Mouse (Mus musculus) liver, embryonic 14.5 days (tissue): ENCODE data around the gene Prkd1. TPM values are rescaled to one million over a fixed set of nuclear protein-coding genes. Genes with fewer than 3 reads are reported as not detected.
A peak's percentile ranks its signal among the peaks of the same experiment; 100 is the strongest.

ENCODE experiments used
- ATAC-seq: fragments of 200-750 bp; cut with Nextera tagmentation; 2 replicates; pipeline ENCODE4 v1.8.0; 2017; ENCODE audit warnings: moderate number of reproducible peaks, mild to moderate bottlenecking, moderate library complexity; ENCODE audit not compliant: insufficient read depth
- DNase-seq, 3 experiments: peaks; one replicate each; pipeline ENCODE4 v3.0.0-alpha.2; 2012 to 2013; ENCODE audit warnings: low read depth in 3 of 3, low spot score in 3 of 3
- H3K27ac ChIP-seq: fragments of 300-500 bp; sonication (generic); 2 replicates; pipeline ENCODE4 v1.5.1; 2014; ENCODE audit warnings: moderate library complexity, mild to moderate bottlenecking, control low read depth, inconsistent platforms
- H3K27me3 ChIP-seq: fragments of 300-500 bp; sonication (generic); 2 replicates; pipeline ENCODE4 v1.6.1; 2014; ENCODE audit warnings: mild to moderate bottlenecking, low read length, moderate library complexity; ENCODE audit not compliant: control insufficient read depth, insufficient read depth
- H3K36me3 ChIP-seq: fragments of 300-500 bp; sonication (generic); replicated peaks from 2 replicates; pipeline ENCODE4 v1.6.1; 2014; ENCODE audit warnings: low read depth; ENCODE audit not compliant: control insufficient read depth, insufficient read depth
- H3K4me1 ChIP-seq, 2 experiments: fragments of 200-500 bp in 1 of 2; fragments of 300-500 bp in 1 of 2; sonication (generic) in 1 of 2; replicated peaks; 2 replicates each; pipeline ENCODE4 v1.6.1; 2012 to 2014; ENCODE audit warnings: antibody characterized with exemption in 1 of 2, inconsistent platforms in 1 of 2, low read length in 1 of 2; ENCODE audit not compliant: control insufficient read depth in 2 of 2, insufficient read depth in 2 of 2
- H3K4me2 ChIP-seq: fragments of 300-500 bp; sonication (generic); 2 replicates; pipeline ENCODE4 v1.6.1; 2014; ENCODE audit warnings: low read depth, mild to moderate bottlenecking, control low read depth, moderate library complexity
- H3K4me3 ChIP-seq, 2 experiments: fragments of 200-500 bp in 1 of 2; fragments of 300-500 bp in 1 of 2; sonication (generic) in 1 of 2; 2 replicates each; pipeline ENCODE4 v1.5.1; 2012 to 2014; ENCODE audit warnings: low read depth in 2 of 2, low read length in 2 of 2, mild to moderate bottlenecking in 2 of 2, control low read depth in 1 of 2, inconsistent platforms in 1 of 2, moderate library complexity in 1 of 2; ENCODE audit not compliant: insufficient read depth in 1 of 2
- H3K9ac ChIP-seq: fragments of 300-500 bp; sonication (generic); replicated peaks from 2 replicates; pipeline ENCODE4 v1.6.1; 2014; ENCODE audit warnings: mild to moderate bottlenecking, control low read depth, moderate library complexity
- H3K9me3 ChIP-seq: fragments of 300-500 bp; sonication (generic); 2 replicates; pipeline ENCODE4 v1.6.1; 2016; ENCODE audit warnings: low read length, mixed read lengths; ENCODE audit not compliant: control insufficient read depth
- CTCF ChIP-seq: IDR thresholded peaks from 2 replicates; pipeline ENCODE4 v1.5.1; 2016; ENCODE audit warnings: antibody characterized with exemption, low read depth, control low read depth
- EP300 ChIP-seq: IDR thresholded peaks from 2 replicates; pipeline ENCODE4 v1.6.1; 2016; ENCODE audit warnings: antibody characterized with exemption, low read depth
- WGBS: fragments of 180-500 bp; shearing (Covaris S2); extraction: QIAGEN DNeasy Blood & Tissue Kit; methylation state at CpG from one replicate; pipeline ENCODE4 v1.1.7; 2014; ENCODE audit not compliant: insufficient replicate concordance; 5-methylcytosine and 5-hydroxymethylcytosine counted together
- polyA plus RNA-seq, 2 experiments: library from polyadenylated mRNA; depleted of rRNA in 1 of 2; stranded (reverse) in 1 of 2; unstranded in 1 of 2; fragments of >200 nt; fragmentation: Nextera tagmentation in 1 of 2; extraction: Ambion mirVana in 1 of 2; gene quantifications; 2 replicates each; pipeline versions ENCODE4 v1.2.1 to v1.2.3; 2012 to 2014

The Prkd1 gene
- 0.54 and 0.73 TPM in 2 replicates for polyA plus RNA-seq (2012; rRNA removed)
- polyA plus RNA-seq (2014; fragmentation: Nextera tagmentation; extraction: Ambion mirVana): 0.56 and 0.75 TPM in 2 replicates

DNA sequence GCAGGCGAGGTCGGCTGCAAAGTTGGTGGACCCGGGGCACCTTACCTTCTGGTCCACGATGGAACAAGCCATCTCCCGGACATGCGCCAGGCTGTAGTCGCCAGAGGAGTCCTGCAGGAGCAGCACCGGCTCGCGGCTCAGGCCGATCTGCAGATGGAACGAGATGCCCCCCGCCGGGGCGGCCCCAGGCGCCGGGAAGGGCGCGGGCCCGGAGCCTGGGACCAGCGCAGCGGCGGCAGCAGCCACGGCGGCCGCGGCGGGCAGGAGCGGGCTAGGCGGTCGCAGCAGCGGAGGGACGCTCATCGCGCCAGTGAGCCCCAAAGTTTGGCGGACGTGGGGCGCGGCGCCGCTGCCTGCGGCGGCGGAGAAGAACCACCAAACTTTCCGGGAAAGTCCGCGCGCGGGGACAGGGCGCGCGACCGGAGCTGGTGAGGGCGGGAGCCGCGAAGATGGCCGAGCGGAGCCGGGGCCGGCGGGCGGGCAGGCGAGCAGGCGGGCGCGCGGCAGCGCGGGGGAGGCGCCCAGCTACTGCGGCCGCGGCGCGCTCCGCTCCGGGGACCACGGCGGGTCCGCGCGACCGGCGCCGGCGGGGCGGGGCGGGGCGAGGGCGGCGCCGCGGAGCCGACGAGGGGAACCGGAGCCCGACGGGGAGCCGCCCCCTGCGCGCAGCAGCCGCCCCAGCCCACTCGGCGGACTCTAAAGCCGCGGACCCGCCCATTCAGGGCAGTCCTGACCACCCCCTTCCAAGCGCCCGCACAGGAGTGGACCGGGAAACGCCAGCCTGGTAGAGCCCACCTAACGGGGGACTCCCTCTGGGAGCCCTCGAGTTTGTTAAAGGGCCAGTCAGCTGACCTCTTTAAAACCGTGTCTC, at the start of gene Prkd1:
Prkd1 (minus strand) TSS at position 428 of the 871 bp plus-strand sequence.
- H3K4me3 ChIP-seq: peak within 1 kb of the TSS; percentile 49 to 61
- H3K36me3 ChIP-seq: no peaks in the 10 kb centered on the region
- no peak within 1 kb of the TSS for H3K27ac ChIP-seq

DNA sequence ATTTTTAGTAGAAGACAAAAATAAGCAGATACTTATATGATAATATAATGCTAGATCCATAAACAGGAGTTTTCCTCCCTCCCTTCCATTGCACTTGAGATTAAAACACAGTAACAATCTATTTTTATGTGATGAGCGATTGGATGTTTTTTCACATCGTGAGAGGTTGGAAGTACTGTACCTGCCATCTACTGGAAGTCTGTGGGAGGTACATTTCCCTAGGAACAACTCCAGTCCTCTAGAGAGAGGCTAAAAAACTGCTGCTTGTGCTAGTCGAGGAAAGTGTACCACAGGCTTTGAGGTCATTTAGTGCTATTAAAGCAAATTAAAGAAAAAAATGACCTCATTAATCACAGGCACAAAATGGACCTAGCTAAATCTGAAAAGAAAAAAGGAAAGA, 48.6 kb upstream of the Prkd1 start:
- no peak overlapping the region for H3K9ac ChIP-seq
- H3K27me3 ChIP-seq: no peaks in the 10 kb centered on the region
- no peaks in the 10 kb centered on the region for H3K4me1 ChIP-seq
- DNase-seq (no peak), ATAC-seq (no peak)
- H3K4me3 ChIP-seq: no peak overlapping the region
- H3K36me3 ChIP-seq: no peaks in the 10 kb centered on the region
- no peak overlapping the region for H3K4me2 ChIP-seq
- WGBS: 15% methylated on average over 3 of the region's 3 CpGs
- no peaks in the 10 kb centered on the region for H3K9me3 ChIP-seq
- no peak overlapping the region for H3K27ac ChIP-seq
- no peak for TF ChIP-seq EP300
- TF ChIP-seq CTCF: no peak; the same call in 1 of the 2 replicates

More for the DNA sequence above, at the start of gene Prkd1:
- Histone ChIP-seq H3K9ac (peak within 1 kb of the TSS; percentile 35), H3K4me2 (peak within 1 kb of the TSS; percentile 64), H3K9me3 (no peaks in the 10 kb centered on the region), H3K4me1 (peaks cover 0 to 4% of the 10 kb centered on the region in 2 experiments; a peak in 2 of 4 replicates), H3K27me3 (peaks cover 15% of the 10 kb centered on the region)
- DNase-seq (no peak), ATAC-seq (peak; percentile 83)
- TF ChIP-seq CTCF (no peak), EP300 (no peak)
- under 1% methylated on average over 102 of the region's 114 CpGs for WGBS

DNA sequence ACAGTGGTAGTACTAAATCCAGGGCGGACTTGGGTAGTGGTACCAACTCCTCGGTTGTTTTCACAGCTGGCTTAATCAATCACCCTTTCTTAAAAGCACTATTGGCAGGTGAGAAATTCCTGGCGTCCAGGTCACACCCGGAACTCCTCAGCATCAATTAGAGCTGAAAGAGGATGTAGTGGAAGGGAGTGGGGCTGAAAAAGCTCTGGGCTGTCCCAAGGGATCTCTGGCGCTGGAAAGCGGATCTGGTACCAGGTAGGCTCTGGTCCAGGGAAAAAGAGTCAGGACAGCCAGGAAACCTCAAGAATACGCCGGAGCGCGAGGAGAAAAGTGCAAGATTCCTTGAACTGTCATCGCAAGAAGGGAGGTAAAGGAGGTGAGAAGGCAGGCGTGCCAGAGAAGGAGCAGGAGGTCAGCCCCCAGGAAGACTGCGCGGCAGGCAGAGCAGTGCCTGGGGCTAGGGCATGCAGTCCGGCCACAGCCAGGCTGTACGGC, 675 bp downstream of the Prkd1 start:
- Histone ChIP-seq H3K9ac (peak overlapping the region; percentile 35), H3K4me1 (peaks cover 0 to 4% of the 10 kb centered on the region in 2 experiments; a peak in 2 of 4 replicates), H3K27ac (no peak overlapping the region), H3K4me2 (peak overlapping the region; percentile 64), H3K36me3 (no peaks in the 10 kb centered on the region), H3K27me3 (peaks cover 15% of the 10 kb centered on the region), H3K9me3 (no peaks in the 10 kb centered on the region), H3K4me3 (peak overlapping the region; percentile 49 to 61)
- no peak for TF ChIP-seq EP300
- 5% methylated on average over 16 of the region's 16 CpGs for WGBS
- peak; percentile 50 for ATAC-seq
- DNase-seq: no peak

DNA sequence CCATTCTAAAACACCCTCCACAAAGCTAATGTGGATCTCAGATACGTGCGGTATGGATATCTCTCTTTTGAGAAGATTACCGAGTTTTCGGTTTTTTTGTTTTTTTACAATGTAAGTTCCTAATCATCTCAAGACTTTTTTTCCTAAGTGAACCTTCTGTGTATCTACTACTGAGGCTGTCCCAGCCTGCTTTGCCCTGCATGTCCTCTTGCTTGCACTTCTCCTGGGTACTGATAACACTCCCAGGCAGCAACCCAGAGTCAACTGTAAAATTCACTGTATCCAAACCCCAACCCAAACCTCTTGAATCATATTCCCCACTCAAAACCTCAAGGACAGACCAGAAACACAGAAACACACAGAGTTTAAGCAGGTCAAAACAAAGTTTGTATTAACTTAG, 2.0 kb downstream of the Prkd1 start:
- ATAC-seq (peak; percentile 52), DNase-seq (no peak)
- peak overlapping the region; percentile 32 for H3K4me2 ChIP-seq
- H3K9me3 ChIP-seq: no peaks in the 10 kb centered on the region
- no peak overlapping the region for H3K4me3 ChIP-seq
- TF ChIP-seq CTCF: no peak
- peak; percentile 26; the same call in 1 of the 2 replicates for TF ChIP-seq EP300
- no peak overlapping the region; the same call in 1 of the 2 replicates for H3K9ac ChIP-seq
- WGBS: 42% methylated on average over 4 of the region's 4 CpGs
- no peaks in the 10 kb centered on the region for H3K36me3 ChIP-seq
- H3K4me1 ChIP-seq: peaks cover 0 to 4% of the 10 kb centered on the region in 2 experiments; a peak in 2 of 4 replicates
- no peak overlapping the region for H3K27ac ChIP-seq
- peaks cover 15% of the 10 kb centered on the region for H3K27me3 ChIP-seq

DNA sequence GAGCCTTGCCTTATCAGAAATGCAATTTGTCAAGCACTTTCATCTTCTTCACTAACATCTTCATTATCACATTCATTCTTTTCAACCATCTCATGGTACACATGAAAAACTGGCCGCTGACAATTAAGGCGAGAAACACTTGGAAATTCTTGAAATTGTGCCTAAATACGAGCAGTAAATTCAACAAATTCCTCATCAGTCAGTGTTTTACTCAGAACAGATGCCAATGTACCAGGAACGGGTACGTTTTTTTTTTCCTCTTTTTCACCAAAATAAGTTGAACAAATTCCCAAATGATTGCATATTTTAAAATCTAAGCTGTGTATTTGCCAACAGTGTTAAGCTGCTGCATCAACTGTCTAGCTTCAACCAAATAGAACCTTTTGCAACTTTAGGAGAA, 6.2 kb downstream of the Prkd1 start:
- H3K9ac ChIP-seq: no peak overlapping the region
- no peak for ATAC-seq
- 66% methylated on average over 5 of the region's 5 CpGs for WGBS

More for the DNA sequence above, 6.2 kb downstream of the Prkd1 start:
- no peaks in the 10 kb centered on the region for H3K36me3 ChIP-seq
- peaks cover 0 to 7% of the 10 kb centered on the region in 2 experiments; a peak in 3 of 4 replicates for H3K4me1 ChIP-seq
- H3K4me2 ChIP-seq: no peak overlapping the region
- TF ChIP-seq EP300: no peak
- TF ChIP-seq CTCF: no peak
- no peak overlapping the region for H3K4me3 ChIP-seq
- H3K27ac ChIP-seq: no peak overlapping the region
- no peaks in the 10 kb centered on the region; the same call in 1 of the 2 replicates for H3K27me3 ChIP-seq
- no peak for DNase-seq
- no peaks in the 10 kb centered on the region for H3K9me3 ChIP-seq
